Mouse (Mus musculus) kidney, postnatal 14 days (tissue): ENCODE results near the gene Susd2.
A peak's percentile ranks its signal among the peaks of the same experiment; 100 is the strongest.

Experiments
- DNase-seq: peaks from one replicate; pipeline ENCODE4 v3.0.0; 2022; ENCODE audit warnings: mixed read lengths

The Susd2 gene

GRCm38 (mm10) chr10:75651381-75652068, 7.7 kb upstream of the Susd2 start:
- DNase-seq: peak; percentile 53

- DNase-seq: no peak
These were observed 6.6 kb upstream of the Susd2 start for GRCm38 (mm10) chr10:75650306-75650902.

- DNase-seq: no peak
These were observed 5.7 kb upstream of the Susd2 start for GRCm38 (mm10) chr10:75649406-75649995.

GRCm38 (mm10) chr10:75649001-75649400, 5.2 kb upstream of the Susd2 start:
- no peak for DNase-seq

- DNase-seq: no peak
These were observed 4.3 kb upstream of the Susd2 start for GRCm38 (mm10) chr10:75648091-75648490.

GRCm38 (mm10) chr10:75647362-75647761, 3.6 kb upstream of the Susd2 start:
- peak; percentile 78 for DNase-seq

GRCm38 (mm10) chr10:75646406-75646805, 2.6 kb upstream of the Susd2 start:
- no peak for DNase-seq

GRCm38 (mm10) chr10:75645616-75646015, 1.8 kb upstream of the Susd2 start:
- no peak for DNase-seq

- no peak for DNase-seq
These were observed 917 bp downstream of the Susd2 start for GRCm38 (mm10) chr10:75642891-75643290.

- peak; percentile 34 for DNase-seq
These were observed 1.4 kb downstream of the Susd2 start for GRCm38 (mm10) chr10:75642436-75642835.

- DNase-seq: no peak
These were observed 2.0 kb downstream of the Susd2 start for GRCm38 (mm10) chr10:75641721-75642222.

- DNase-seq: no peak
These were observed 6.1 kb downstream of the Susd2 start for GRCm38 (mm10) chr10:75637711-75638110.

GRCm38 (mm10) chr10:75636084-75636786, 7.6 kb downstream of the Susd2 start:
- DNase-seq: no peak

GRCm38 (mm10) chr10:75635693-75636055, 8.1 kb downstream of the Susd2 start:
- DNase-seq: peak; percentile 83

- no peak for DNase-seq
These were observed 8.7 kb downstream of the Susd2 start for GRCm38 (mm10) chr10:75635019-75635692.

- DNase-seq: no peak
These were observed 9.2 kb downstream of the Susd2 start for GRCm38 (mm10) chr10:75634610-75635009.

- DNase-seq: no peak
These were observed 10.2 kb downstream of the Susd2 start for GRCm38 (mm10) chr10:75633576-75634139.

GRCm38 (mm10) chr10:75633048-75633447, 10.8 kb downstream of the Susd2 start:
- DNase-seq: no peak

- DNase-seq: peak; percentile 54
These were observed 11.2 kb downstream of the Susd2 start for GRCm38 (mm10) chr10:75632633-75633032.

- no peak for DNase-seq
These were observed 16.3 kb downstream of the Susd2 start for GRCm38 (mm10) chr10:75627490-75627889.

GRCm38 (mm10) chr10:75626991-75627390, 16.8 kb downstream of the Susd2 start:
- DNase-seq: no peak

GRCm38 (mm10) chr10:75625920-75626319, 17.9 kb downstream of the Susd2 start:
- DNase-seq: no peak

GRCm38 (mm10) chr10:75620818-75621217, 23.0 kb downstream of the Susd2 start:
- DNase-seq: no peak
